Mouse (Mus musculus): Measurements from ENCODE around the gene Chrna1. TPM values are rescaled to one million over a fixed set of nuclear protein-coding genes. Genes with fewer than 3 reads are reported as not detected.
"Not testable (repeated sequence)": the region's sequence is repeated elsewhere in the genome, so short reads cannot be mapped to it uniquely, and the experiment has no call there.

Gene Chrna1
- polyA plus RNA-seq, 1 experiment from 2014 or later, result 10.8 TPM

DNA sequence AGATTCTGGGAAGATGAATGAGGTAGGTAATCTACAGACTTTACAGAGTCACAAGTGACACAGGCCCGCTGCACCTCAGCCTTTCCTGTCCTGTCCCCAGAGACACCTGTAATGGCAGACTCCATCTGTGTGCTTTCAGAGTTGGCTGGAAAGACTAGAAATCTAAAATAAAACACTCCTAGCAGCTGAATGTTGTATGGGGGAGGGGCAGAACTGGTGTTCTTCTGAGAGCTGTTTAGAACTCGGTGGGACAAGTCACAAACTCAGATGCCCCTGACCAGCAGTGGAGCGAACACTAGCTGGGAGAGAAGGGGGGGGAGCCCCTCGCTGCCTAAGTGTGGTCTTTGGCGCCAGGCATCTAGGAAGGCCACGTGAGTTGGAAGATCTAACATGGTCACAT lies 8.2 kb downstream of the Chrna1 start:
- Histone ChIP-seq H3K9me3 (no peaks in the 10 kb centered on the region), H3K27ac (no peak overlapping the region), H3K9ac (no peak overlapping the region), H3K4me3 (no peak overlapping the region), H3K4me1 (peaks cover 12% of the 10 kb centered on the region), H3K36me3 (no peaks in the 10 kb centered on the region), H3K27me3 (no peaks in the 10 kb centered on the region), H3K4me2 (no peak overlapping the region)
- ATAC-seq (ENCODE audit: insufficient number of reproducible peaks, low FRiP score, low TSS enrichment, low read depth), result no peak
- 62% methylated on average over 6 of the region's 6 CpGs for WGBS

DNA sequence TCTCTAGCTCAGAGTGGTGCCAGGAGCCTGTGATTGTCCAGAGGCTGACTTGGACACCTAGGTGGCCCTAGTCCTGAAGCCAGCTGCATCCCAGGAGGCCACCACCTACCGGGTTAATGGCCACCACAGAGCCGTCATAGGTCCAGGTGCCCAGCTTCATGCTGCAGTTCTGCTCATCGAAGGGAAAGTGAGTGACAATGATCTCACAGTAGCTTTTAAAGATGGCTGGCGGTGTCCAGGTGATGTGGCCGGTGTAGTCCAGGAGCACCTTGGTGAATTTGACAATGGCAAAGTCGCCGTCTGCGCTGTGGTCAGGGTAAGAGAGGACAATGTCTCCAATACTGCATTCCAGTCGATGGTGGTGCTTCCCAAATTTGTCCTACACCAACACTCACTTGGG lies 8.8 kb downstream of the Chrna1 start:
- H3K9me3 ChIP-seq, result no peaks in the 10 kb centered on the region
- no peak overlapping the region for H3K27ac ChIP-seq
- WGBS, result 93% methylated on average over 9 of the region's 9 CpGs

DNA sequence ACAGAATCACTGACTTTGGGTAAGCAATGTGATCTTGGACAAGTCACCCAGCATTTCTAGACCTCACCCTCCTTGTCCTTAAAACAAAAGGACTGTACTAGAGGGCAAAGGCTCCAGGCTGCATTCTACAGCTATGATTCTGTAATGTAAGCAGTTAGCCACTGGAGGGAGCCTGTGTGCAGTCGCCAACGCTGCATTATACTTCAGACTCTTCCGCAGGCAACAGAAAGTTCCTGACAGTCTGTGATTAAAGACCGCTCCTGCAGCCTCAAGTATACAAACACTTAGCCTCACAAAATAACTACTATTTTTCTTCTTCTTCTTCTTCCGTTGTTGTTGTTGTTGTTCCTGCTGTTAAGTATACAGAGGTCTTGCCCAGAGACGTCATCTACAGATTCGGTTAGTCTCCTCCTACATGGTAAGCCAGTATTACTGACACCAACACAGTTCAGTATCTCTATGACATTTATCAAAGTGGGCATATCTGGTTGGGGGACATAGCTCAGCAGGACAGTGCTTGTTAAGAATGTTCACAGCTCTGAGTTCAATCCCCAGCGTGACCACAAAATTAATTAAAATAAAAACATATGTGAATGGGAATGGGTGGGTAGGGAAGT lies 13.0 kb downstream of the Chrna1 start:
- no peaks in the 10 kb centered on the region for H3K9me3 ChIP-seq
- H3K36me3 ChIP-seq, result no peaks in the 10 kb centered on the region
- H3K4me3 ChIP-seq, result peak overlapping the region; percentile 24
- H3K4me2 ChIP-seq, result peak overlapping the region; percentile 36; the same call in 1 of the 2 replicates
- no peak overlapping the region for H3K27ac ChIP-seq
- peaks cover 3% of the 10 kb centered on the region; the same call in 1 of the 2 replicates for H3K4me1 ChIP-seq
- H3K9ac ChIP-seq, result no peak overlapping the region
- ATAC-seq (ENCODE audit: insufficient number of reproducible peaks, low FRiP score, low TSS enrichment, low read depth), result no peak
- 14% methylated on average over 8 of the region's 8 CpGs for WGBS
- H3K27me3 ChIP-seq, result no peaks in the 10 kb centered on the region

More for the DNA sequence above, 8.8 kb downstream of the Chrna1 start:
- H3K9ac ChIP-seq, result no peak overlapping the region
- H3K4me3 ChIP-seq, result no peak overlapping the region
- H3K36me3 ChIP-seq, result no peaks in the 10 kb centered on the region
- no peaks in the 10 kb centered on the region for H3K27me3 ChIP-seq
- ATAC-seq (ENCODE audit: insufficient number of reproducible peaks, low FRiP score, low TSS enrichment, low read depth), result no peak
- H3K4me1 ChIP-seq, result peaks cover 8% of the 10 kb centered on the region
- H3K4me2 ChIP-seq, result no peak overlapping the region

DNA sequence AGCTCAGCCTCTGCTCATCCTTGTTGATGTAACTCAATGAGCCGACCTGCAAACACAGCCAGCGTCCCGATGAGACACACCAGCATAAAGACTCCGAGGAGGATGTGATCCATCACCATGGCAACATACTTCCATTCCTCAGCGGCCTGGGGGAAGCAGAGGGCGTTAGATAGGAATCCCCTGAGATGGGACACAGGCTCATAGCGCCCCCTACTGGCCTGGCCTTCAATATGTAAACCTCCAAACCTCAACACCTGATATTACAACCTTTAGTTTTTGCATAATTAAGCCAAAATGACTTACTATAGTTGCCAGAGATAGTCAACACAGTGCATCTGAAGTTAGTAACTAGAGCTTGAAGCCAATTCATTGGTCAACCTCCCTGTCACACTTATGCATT lies 14.0 kb downstream of the Chrna1 start:
- Histone ChIP-seq H3K4me1 (peaks cover 10% of the 10 kb centered on the region), H3K4me2 (no peak overlapping the region), H3K9ac (no peak overlapping the region), H3K27me3 (no peaks in the 10 kb centered on the region), H3K27ac (no peak overlapping the region), H3K9me3 (no peaks in the 10 kb centered on the region), H3K4me3 (no peak overlapping the region), H3K36me3 (no peaks in the 10 kb centered on the region)
- no peak for ATAC-seq (ENCODE audit: insufficient number of reproducible peaks, low FRiP score, low TSS enrichment, low read depth)
- 26% methylated on average over 7 of the region's 7 CpGs for WGBS

DNA sequence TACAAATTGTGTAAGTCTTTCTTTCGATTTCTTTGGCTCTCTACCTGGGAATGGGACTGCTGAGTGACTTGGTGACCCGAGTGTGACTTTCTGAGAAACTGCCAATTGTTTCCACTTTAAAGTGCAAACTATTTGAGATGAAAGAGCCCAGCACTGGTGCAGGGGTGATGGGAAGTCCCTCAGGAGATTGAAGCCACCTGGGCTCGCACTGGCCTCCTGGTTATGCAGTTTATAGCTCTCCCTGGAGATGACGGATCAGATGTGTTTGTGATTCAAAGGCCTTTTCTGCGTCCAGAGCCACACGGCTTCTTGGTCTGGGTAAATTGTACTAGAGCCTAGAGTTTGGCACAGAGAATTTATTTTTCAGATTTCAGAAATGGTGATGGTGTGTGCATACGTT lies 16.4 kb downstream of the Chrna1 start:
- H3K4me2 ChIP-seq, result no peak overlapping the region
- 23% methylated on average over 7 of the region's 7 CpGs for WGBS
- no peaks in the 10 kb centered on the region for H3K9me3 ChIP-seq
- no peak overlapping the region for H3K4me3 ChIP-seq
- H3K27me3 ChIP-seq, result no peaks in the 10 kb centered on the region
- no peak overlapping the region for H3K27ac ChIP-seq
- no peak for ATAC-seq (ENCODE audit: insufficient number of reproducible peaks, low FRiP score, low TSS enrichment, low read depth)
- no peaks in the 10 kb centered on the region for H3K36me3 ChIP-seq
- H3K4me1 ChIP-seq, result peaks cover 17% of the 10 kb centered on the region
- H3K9ac ChIP-seq, result no peak overlapping the region

DNA sequence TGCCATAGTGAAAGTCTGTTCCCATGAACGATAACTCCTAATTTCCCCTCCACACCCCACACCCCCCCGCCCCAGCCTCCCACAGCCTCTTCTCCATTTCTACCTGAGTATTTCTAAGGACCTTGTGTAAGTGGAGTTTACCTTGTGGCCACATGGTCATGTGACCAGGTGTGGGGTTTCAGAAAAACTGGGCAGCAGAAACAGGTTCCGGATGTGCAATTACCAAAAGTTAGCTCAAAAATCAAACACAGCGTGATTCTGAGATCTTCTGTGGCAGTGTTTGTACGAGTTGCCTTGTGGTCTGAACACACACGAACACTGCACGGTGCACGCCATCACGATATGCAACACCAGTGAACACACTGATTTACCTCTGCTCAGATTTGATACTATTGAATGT lies 17.5 kb downstream of the Chrna1 start:
- H3K9me3 ChIP-seq, result no peaks in the 10 kb centered on the region
- no peak overlapping the region for H3K27ac ChIP-seq
- no peak overlapping the region for H3K4me2 ChIP-seq
- no peak overlapping the region for H3K9ac ChIP-seq
- WGBS, result 81% methylated on average over 9 of the region's 9 CpGs
- no peaks in the 10 kb centered on the region for H3K36me3 ChIP-seq
- no peak overlapping the region for H3K4me3 ChIP-seq
- peaks cover 17% of the 10 kb centered on the region for H3K4me1 ChIP-seq
- H3K27me3 ChIP-seq, result no peaks in the 10 kb centered on the region
- no peak for ATAC-seq (ENCODE audit: insufficient number of reproducible peaks, low FRiP score, low TSS enrichment, low read depth)

DNA sequence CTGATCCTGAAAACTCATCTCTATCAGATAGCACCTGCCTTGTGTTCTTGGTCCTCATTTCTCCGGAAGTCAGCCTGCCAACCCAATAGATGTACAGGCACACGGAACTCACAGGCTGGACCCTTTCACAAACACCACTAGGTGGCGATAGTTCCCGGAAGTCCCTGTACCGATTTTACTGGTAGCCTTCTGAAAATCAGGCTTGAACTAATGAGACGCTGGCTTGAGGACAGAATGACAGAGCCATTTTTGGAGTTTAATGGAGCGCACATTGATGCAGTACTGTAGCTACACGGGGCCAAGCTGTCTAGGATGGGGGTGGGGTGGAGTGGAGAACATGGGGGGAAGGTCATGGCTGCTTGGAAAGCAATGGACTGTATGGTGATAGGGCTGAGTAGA lies 18.5 kb downstream of the Chrna1 start:
- 8% methylated on average over 8 of the region's 8 CpGs for WGBS
- ATAC-seq (ENCODE audit: insufficient number of reproducible peaks, low FRiP score, low TSS enrichment, low read depth), result peak; percentile 36; the same call in 1 of the 2 replicates
- Histone ChIP-seq H3K9ac (no peak overlapping the region), H3K36me3 (no peaks in the 10 kb centered on the region), H3K4me1 (peaks cover 17% of the 10 kb centered on the region), H3K9me3 (no peaks in the 10 kb centered on the region), H3K4me2 (peak overlapping the region; percentile 63), H3K4me3 (peak overlapping the region; percentile 37), H3K27me3 (no peaks in the 10 kb centered on the region), H3K27ac (no peak overlapping the region)

DNA sequence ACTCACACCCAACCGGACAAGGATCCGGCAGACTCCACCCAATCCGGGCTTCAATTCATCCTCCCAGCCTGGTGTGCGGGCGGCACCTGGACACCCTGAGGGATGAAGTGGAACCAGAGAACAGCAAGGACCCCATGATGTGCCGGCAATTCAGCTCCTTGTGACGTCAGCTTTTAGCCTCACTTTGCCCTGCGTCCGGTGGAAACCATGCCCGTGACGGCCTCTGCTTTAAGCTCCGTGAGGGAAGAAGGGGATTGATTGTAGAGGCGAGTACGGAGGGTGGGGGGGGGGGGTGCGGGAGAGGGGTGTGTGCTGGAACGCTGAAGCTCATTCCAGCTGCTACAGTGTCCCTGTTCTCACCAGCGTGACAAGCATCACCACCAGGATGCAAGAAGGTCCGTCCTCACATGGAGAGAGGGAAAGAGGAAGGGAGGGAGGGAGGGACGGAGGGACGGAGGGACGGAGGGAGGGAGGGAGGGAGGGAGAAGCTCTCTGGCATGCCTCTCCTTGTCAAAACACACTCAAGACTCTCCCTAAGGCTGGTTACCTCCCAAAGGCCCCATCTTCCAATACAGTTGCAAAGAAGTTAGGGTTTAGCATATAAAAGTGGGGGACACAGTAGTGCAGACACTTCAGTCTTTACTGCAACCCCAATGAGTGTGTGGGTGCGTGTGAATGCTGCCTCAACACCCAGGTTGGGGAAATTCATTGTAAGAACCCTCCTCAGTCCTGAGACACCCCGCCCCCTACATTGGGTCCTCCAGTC lies 19.1 kb downstream of the Chrna1 start:
- Histone ChIP-seq H3K27me3 (no peaks in the 10 kb centered on the region), H3K4me3 (peak overlapping the region; percentile 37), H3K9ac (no peak overlapping the region), H3K4me2 (peak overlapping the region; percentile 63), H3K36me3 (no peaks in the 10 kb centered on the region), H3K27ac (no peak overlapping the region), H3K4me1 (peaks cover 17% of the 10 kb centered on the region), H3K9me3 (no peaks in the 10 kb centered on the region)
- ATAC-seq (ENCODE audit: insufficient number of reproducible peaks, low FRiP score, low TSS enrichment, low read depth), result peak; percentile 31; the same call in 1 of the 2 replicates
- 4% methylated on average over 19 of the region's 23 CpGs for WGBS

DNA sequence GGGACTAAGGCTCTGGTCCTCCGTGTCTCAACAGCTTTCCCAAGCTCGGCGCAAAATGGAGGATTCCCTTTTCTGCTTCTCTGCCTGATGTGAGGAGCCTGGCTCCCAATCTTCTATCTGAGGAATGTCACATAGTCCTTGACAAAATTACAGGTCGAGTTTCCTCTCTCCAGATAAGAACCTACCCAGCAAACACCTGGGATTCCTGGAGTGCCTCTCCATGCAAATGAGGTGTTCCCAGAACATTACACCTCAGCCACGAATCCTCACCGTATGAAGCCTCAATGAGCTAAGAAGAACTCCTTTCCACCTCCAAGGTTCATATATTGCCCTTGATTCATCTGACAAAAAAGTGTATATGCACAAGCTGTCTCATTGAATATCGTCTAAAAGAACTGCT lies 19.7 kb downstream of the Chrna1 start:
- Histone ChIP-seq H3K4me3 (peak overlapping the region; percentile 37), H3K9ac (no peak overlapping the region), H3K27me3 (no peaks in the 10 kb centered on the region), H3K9me3 (no peaks in the 10 kb centered on the region), H3K27ac (no peak overlapping the region), H3K4me1 (peaks cover 17% of the 10 kb centered on the region), H3K36me3 (no peaks in the 10 kb centered on the region), H3K4me2 (peak overlapping the region; percentile 63)
- ATAC-seq (ENCODE audit: insufficient number of reproducible peaks, low FRiP score, low TSS enrichment, low read depth), result no peak
- WGBS, result 42% methylated on average over 7 of the region's 7 CpGs

DNA sequence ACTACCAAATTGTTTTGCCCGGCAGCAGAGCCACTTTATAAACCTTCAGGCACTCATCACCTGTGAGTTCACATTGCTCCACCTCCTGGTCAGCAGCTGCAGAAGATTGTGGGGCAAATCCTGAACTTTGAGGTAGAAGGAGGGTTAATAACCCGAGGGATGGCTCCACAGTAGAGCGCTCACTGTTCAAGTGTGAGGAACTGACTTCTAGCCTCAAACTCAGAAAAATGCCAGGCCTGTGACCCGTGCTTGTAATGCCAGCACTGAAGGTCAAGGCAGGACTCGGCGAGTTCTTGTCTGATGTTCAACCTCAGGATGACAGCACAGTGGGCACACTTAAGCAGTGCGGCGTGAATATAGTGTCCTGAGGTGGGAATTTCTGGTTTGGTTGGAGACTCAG lies 22.2 kb downstream of the Chrna1 start:
- Histone ChIP-seq H3K36me3 (no peaks in the 10 kb centered on the region), H3K9me3 (no peaks in the 10 kb centered on the region), H3K4me3 (no peak overlapping the region), H3K27ac (no peak overlapping the region), H3K4me1 (peaks cover 14% of the 10 kb centered on the region), H3K4me2 (no peak overlapping the region), H3K9ac (no peak overlapping the region), H3K27me3 (no peaks in the 10 kb centered on the region)
- ATAC-seq (ENCODE audit: insufficient number of reproducible peaks, low FRiP score, low TSS enrichment, low read depth), result no peak
- 76% methylated on average over 8 of the region's 8 CpGs for WGBS

DNA sequence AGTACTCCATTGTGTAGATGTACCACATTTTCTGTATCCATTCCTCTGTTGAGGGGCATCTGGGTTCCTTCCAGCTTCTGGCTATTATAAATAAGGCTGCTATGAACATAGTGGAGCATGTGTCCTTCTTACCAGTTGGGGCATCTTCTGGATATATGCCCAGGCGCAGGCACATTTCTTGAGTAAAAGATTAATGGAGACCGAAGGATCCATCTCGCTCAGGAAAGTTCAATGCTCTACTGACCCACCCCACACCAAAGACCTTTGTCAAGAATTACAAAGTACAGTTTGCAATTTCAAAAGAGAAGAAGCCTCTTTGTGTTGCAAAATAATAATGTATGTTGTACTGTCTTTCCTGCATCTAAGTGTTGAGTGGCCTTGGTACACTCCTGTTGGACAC lies 23.1 kb downstream of the Chrna1 start:
- not testable (repeated sequence) for H3K27me3 ChIP-seq; H3K27ac ChIP-seq; H3K4me3 ChIP-seq; H3K4me2 ChIP-seq; H3K9ac ChIP-seq; ATAC-seq (ENCODE audit: insufficient number of reproducible peaks, low FRiP score, low TSS enrichment, low read depth); H3K36me3 ChIP-seq; H3K9me3 ChIP-seq
- H3K4me1 ChIP-seq, result peaks cover 14% of the 10 kb centered on the region
- WGBS, result 98% methylated on average over 3 of the region's 3 CpGs

DNA sequence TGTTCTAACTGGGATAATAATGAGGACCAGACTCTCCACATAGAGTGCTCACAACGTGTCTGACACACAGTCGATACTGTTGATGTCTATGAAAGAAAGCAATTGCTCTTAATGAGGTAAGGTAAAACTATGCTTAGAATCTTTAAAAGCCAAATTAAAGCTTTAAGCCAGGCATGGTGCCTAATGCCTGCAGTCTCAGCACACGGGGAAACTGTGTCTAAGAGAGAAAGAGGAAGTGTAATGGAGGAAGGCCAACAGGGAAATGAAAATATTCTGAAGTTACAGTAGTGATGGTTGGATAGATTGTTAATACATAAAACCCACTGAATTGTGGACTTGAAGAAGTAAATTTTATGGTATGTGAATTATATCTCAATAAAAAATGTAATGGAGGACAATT lies 25.7 kb downstream of the Chrna1 start:
- no peaks in the 10 kb centered on the region for H3K36me3 ChIP-seq
- no peak overlapping the region for H3K4me2 ChIP-seq
- H3K27ac ChIP-seq, result no peak overlapping the region
- no peak for ATAC-seq (ENCODE audit: insufficient number of reproducible peaks, low FRiP score, low TSS enrichment, low read depth)
- no peaks in the 10 kb centered on the region for H3K27me3 ChIP-seq
- WGBS, result 30% methylated on average over 3 of the region's 3 CpGs
- H3K4me1 ChIP-seq, result 0 out of 2 replicates have a peak, but pooled peaks cover 2% of the 10 kb centered on the region
- no peak overlapping the region for H3K9ac ChIP-seq
- no peaks in the 10 kb centered on the region for H3K9me3 ChIP-seq
- no peak overlapping the region for H3K4me3 ChIP-seq
